Mouse (Mus musculus): ENCODE measurements around the gene Gm33543. TPM values are rescaled to one million over a fixed set of nuclear protein-coding genes. Genes with fewer than 3 reads are reported as not detected.

Gene Gm33543
- polyA plus RNA-seq, 1 experiment from 2014 or later = not detected

DNA sequence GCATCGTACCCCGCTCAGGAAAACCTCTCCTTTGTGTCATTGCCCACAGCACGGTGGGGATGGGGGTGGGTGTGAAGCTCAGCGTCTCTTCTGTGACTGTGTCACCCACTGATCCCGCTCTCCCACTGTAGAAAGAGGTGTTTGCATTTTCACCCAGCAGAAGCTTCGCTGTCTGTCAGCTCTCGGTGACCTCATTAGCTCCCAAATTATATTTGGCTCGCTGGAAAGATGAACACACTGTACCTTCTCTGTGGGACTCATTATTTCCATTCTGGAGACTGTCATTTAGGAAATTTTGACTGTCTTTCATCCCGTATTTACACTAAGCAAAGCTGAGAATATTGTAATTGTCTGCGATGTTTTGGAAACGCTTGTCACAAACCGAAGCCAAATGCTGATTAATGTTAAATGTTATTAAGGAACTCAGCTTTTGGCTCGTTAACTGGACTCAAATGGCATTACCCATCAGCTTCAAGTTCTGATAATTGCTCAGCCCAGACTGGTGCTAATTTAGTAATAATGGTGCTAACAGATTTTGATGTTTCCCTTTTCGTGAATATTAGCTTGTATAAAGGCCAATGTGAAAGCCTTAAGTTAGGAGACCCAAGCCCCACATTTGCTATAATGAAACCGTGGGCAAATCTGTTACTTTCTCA, 51.8 kb downstream of the Gm33543 start:
- Histone ChIP-seq H3K9me3 (no peaks in the 10 kb centered on the region), H3K27ac (no peak overlapping the region), H3K4me1 (no peaks in the 10 kb centered on the region), H3K4me2 (replicated peaks) (no peak overlapping the region), H3K4me3 (no peak overlapping the region), H3K36me3 (no peaks in the 10 kb centered on the region), H3K9ac (no peak overlapping the region), H3K27me3 (no peaks in the 10 kb centered on the region)
- no peak for ATAC-seq (ENCODE audit: insufficient number of reproducible peaks, insufficient read depth, low FRiP score, low TSS enrichment)
- WGBS = 76% methylated on average over 15 of the region's 15 CpGs

DNA sequence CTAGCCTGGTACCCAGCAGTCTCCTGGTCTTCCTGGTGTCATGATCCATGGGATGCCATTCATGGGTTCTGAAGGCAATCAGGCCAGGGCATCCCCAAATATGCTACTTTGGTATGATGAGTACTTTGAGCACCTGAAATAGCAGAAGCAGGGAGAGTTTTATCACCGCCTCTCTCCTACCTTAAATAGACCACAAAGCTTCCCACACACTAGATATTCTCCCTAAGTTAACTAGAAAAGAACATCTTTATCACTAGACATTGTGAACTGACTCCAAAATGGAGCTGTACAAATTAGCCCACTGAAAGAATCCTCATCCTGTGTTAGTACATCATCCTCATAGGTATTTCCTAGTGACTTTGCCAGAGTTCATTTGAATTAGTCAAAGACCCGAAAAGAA, 55.6 kb downstream of the Gm33543 start:
- 88% methylated on average over 2 of the region's 2 CpGs for WGBS
- H3K9me3 ChIP-seq = no peaks in the 10 kb centered on the region
- H3K4me2 ChIP-seq (replicated peaks) = no peak overlapping the region
- no peaks in the 10 kb centered on the region for H3K36me3 ChIP-seq
- no peak overlapping the region for H3K27ac ChIP-seq
- H3K4me1 ChIP-seq = no peaks in the 10 kb centered on the region
- no peak overlapping the region for H3K4me3 ChIP-seq
- no peaks in the 10 kb centered on the region for H3K27me3 ChIP-seq
- no peak overlapping the region for H3K9ac ChIP-seq
- no peak for ATAC-seq (ENCODE audit: insufficient number of reproducible peaks, insufficient read depth, low FRiP score, low TSS enrichment)

DNA sequence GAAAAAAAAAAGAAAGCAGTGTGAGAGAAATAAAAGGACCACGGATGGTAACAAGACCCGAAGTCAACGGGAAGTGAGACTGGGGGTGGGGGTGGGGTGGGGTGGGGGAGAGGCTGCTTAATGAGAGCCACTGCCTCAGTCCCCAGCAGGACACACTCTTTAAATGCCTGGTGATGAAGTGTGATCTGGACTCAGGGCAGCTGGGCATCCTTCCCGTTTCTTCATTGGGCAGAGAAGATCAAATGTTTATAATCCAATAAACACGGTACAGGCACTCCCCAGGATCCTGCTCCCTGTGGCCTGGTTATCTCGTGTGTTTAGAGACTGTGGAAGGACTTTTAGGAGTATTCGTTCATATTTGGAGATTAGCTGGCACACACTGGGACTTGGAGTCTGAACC, 57.9 kb downstream of the Gm33543 start:
- Histone ChIP-seq H3K36me3 (no peaks in the 10 kb centered on the region), H3K27me3 (no peaks in the 10 kb centered on the region), H3K4me2 (replicated peaks) (no peak overlapping the region), H3K4me3 (no peak overlapping the region), H3K9me3 (no peaks in the 10 kb centered on the region), H3K9ac (no peak overlapping the region), H3K4me1 (no peaks in the 10 kb centered on the region), H3K27ac (no peak overlapping the region)
- 51% methylated on average over 7 of the region's 7 CpGs for WGBS
- no peak for ATAC-seq (ENCODE audit: insufficient number of reproducible peaks, insufficient read depth, low FRiP score, low TSS enrichment)

DNA sequence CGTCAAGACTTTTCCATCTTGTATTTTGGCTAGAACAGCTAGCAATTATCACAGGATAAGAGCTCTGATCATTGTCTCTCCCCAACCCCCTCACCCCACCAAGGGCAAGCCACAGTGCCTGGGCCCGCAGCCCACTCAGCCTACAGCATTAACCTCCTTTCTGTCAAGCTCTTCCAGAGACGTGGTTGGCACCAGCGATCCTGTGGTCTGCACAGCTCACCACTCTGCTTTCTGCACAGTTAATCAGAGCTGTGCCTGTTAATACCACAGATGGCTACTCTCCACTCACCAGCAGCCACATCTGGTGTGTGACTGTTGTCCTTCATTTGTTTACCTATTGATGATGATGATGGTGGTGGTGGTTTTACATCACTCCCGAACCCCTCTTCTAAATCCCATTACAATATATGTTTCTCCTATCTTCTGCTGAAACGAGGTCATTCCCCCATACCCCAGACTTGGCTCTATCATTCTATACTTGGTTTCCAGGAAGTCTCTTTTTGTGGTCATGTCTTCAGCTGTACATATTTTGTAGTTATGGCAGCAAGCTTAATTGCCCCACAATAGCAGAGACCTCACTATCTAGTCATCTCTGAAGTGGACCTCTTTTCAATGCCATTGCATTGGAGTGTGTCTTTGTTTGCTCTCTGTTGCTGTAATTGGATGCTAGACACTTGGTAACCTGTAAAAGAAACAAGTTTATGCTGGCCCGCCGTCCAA, 61.7 kb downstream of the Gm33543 start:
- Histone ChIP-seq H3K9ac (no peak overlapping the region), H3K4me2 (replicated peaks) (no peak overlapping the region), H3K4me3 (no peak overlapping the region), H3K9me3 (no peaks in the 10 kb centered on the region), H3K4me1 (no peaks in the 10 kb centered on the region), H3K27ac (no peak overlapping the region), H3K27me3 (no peaks in the 10 kb centered on the region), H3K36me3 (no peaks in the 10 kb centered on the region)
- WGBS = 85% methylated on average over 8 of the region's 8 CpGs
- no peak for ATAC-seq (ENCODE audit: insufficient number of reproducible peaks, insufficient read depth, low FRiP score, low TSS enrichment)

DNA sequence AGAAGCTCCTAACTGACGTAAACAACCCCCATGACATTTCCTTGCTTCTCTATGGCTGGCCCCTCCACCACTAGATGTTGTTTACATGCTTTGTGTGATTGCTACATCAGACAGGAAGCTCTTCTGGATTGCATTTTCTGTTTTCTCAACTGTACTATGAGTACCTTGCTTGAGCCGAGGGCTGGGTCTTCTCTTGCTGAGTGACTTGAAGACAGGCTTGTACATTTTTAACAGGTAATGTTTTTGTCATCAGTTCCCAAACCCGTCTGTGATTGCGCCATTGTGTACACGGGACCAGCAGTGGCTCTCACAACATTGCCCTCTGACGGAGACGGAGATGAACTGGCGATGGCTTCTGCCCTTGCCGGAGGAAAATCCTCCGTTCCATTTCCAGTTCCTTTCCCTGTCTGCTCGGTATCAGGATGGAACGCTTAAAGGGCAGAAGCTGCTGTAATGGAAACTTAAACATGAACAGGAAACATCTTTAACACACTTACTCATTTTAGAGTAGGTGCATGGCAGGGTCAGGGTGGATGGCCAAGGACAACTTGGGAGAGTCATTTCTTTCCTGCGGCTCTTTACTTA, 62.8 kb downstream of the Gm33543 start:
- Histone ChIP-seq H3K9ac (no peak overlapping the region), H3K4me3 (no peak overlapping the region), H3K4me1 (no peaks in the 10 kb centered on the region), H3K4me2 (replicated peaks) (no peak overlapping the region), H3K9me3 (no peaks in the 10 kb centered on the region), H3K27me3 (no peaks in the 10 kb centered on the region), H3K27ac (no peak overlapping the region), H3K36me3 (no peaks in the 10 kb centered on the region)
- ATAC-seq (ENCODE audit: insufficient number of reproducible peaks, insufficient read depth, low FRiP score, low TSS enrichment) = no peak
- WGBS = 87% methylated on average over 13 of the region's 13 CpGs

DNA sequence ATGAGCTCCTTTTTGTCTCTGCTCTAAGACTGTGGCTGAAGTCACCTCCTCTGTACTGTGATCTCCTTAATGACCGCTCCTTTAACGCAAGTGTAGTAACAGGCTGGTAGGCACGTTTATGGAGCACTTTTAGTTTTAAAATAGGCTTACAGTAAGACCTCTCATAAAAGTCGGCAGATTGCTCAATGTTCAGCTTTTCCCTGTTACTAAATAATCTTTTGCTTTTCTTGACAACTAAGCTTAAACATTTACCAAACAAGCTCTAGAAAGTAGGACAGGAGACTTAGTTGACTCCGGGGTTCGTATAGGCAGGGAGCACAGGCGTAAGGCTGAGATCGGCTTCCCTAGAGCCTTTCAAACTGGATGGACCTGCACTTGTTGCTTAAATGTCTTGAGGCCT, 64.1 kb downstream of the Gm33543 start:
- no peak overlapping the region for H3K27ac ChIP-seq
- ATAC-seq (ENCODE audit: insufficient number of reproducible peaks, insufficient read depth, low FRiP score, low TSS enrichment) = no peak

DNA sequence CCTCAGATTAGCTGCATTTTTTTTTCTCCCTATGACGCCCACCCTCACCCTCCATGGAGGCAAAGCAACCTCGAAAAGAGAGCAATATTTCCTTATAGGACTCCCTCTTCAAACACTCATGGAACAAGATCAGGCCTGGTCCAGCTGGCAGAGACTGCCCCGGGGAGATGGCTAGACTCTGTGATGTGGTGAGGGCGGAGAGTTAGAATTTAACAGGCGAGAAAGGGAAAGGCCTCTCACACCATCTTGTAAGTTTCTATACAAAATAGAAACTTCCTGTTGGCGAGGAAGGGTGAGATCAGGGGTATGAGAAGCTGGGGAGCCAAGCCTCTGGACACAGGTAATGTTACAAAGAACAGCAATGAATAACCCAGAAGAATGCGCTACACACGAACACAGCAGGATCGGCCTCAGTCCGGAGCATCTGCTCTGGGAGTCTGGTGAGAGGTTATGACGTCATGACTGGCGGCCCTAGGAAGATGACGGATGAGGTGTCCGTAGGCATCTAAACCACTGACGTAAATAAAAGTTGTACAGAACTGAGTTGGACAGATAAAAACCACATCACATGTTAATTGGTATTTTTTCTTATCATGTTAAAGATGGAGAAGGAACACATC, 64.9 kb downstream of the Gm33543 start:
- no peak for ATAC-seq (ENCODE audit: insufficient number of reproducible peaks, insufficient read depth, low FRiP score, low TSS enrichment)
- H3K27me3 ChIP-seq = no peaks in the 10 kb centered on the region

More for the DNA sequence above, 64.1 kb downstream of the Gm33543 start:
- Histone ChIP-seq H3K36me3 (no peaks in the 10 kb centered on the region), H3K9me3 (no peaks in the 10 kb centered on the region), H3K4me3 (no peak overlapping the region), H3K27me3 (no peaks in the 10 kb centered on the region), H3K4me2 (replicated peaks) (no peak overlapping the region), H3K9ac (no peak overlapping the region), H3K4me1 (no peaks in the 10 kb centered on the region)
- 88% methylated on average over 8 of the region's 8 CpGs for WGBS

DNA sequence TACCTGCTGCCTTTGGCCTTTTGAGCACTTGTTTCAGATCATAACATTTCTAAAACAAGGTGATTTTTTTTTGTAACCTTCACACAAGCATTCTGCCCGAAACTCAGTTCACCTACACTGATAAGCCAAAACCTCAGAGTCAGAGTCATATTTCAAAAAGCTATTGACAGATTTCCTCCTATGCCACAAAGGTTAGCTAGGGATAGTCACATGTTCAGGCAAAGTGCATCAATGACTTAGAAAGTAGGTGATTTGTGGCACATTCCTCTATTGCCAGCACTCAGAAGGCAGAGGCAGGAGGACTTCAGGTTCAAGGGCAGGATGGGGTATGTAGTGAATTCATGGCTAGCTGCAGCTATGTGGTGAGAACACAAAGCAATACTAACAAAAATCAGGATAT, 65.7 kb downstream of the Gm33543 start:
- ATAC-seq (ENCODE audit: insufficient number of reproducible peaks, insufficient read depth, low FRiP score, low TSS enrichment) = no peak
- no peak overlapping the region for H3K4me3 ChIP-seq
- H3K9me3 ChIP-seq = no peaks in the 10 kb centered on the region
- no peaks in the 10 kb centered on the region for H3K4me1 ChIP-seq
- H3K27me3 ChIP-seq = no peaks in the 10 kb centered on the region
- no peak overlapping the region for H3K27ac ChIP-seq
- no peak overlapping the region for H3K9ac ChIP-seq
- 73% methylated on average over 1 of the region's 1 CpGs for WGBS
- no peaks in the 10 kb centered on the region for H3K36me3 ChIP-seq
- H3K4me2 ChIP-seq (replicated peaks) = no peak overlapping the region

More for the DNA sequence above, 64.9 kb downstream of the Gm33543 start:
- H3K9me3 ChIP-seq = no peaks in the 10 kb centered on the region
- no peak overlapping the region for H3K4me2 ChIP-seq (replicated peaks)
- H3K27ac ChIP-seq = no peak overlapping the region
- no peak overlapping the region for H3K4me3 ChIP-seq
- H3K9ac ChIP-seq = no peak overlapping the region
- no peaks in the 10 kb centered on the region for H3K4me1 ChIP-seq
- 77% methylated on average over 15 of the region's 15 CpGs for WGBS
- H3K36me3 ChIP-seq = no peaks in the 10 kb centered on the region

DNA sequence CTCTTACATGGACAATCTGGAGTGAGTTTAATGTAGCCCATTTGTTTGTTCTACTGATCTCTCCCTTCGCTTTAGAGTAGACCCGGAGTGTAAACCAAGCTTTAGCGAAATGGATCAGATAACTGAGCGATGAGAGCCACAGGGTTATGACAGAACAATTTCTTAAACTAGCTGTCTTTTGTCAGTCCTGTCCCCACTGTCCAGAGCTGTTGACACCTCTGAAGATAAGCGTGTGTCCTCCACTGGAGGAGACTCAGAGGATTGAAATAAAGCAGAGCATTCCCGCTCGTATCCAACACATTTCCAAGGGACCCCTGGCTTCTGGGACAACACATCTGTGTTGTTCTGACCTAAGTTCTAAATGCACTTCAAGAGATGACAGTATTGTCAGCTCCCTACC, 67.9 kb downstream of the Gm33543 start:
- Histone ChIP-seq H3K36me3 (no peaks in the 10 kb centered on the region), H3K27ac (no peak overlapping the region), H3K4me3 (no peak overlapping the region), H3K9me3 (no peaks in the 10 kb centered on the region), H3K27me3 (no peaks in the 10 kb centered on the region), H3K4me2 (replicated peaks) (no peak overlapping the region), H3K9ac (no peak overlapping the region), H3K4me1 (no peaks in the 10 kb centered on the region)
- 74% methylated on average over 7 of the region's 7 CpGs for WGBS
- ATAC-seq (ENCODE audit: insufficient number of reproducible peaks, insufficient read depth, low FRiP score, low TSS enrichment) = no peak

DNA sequence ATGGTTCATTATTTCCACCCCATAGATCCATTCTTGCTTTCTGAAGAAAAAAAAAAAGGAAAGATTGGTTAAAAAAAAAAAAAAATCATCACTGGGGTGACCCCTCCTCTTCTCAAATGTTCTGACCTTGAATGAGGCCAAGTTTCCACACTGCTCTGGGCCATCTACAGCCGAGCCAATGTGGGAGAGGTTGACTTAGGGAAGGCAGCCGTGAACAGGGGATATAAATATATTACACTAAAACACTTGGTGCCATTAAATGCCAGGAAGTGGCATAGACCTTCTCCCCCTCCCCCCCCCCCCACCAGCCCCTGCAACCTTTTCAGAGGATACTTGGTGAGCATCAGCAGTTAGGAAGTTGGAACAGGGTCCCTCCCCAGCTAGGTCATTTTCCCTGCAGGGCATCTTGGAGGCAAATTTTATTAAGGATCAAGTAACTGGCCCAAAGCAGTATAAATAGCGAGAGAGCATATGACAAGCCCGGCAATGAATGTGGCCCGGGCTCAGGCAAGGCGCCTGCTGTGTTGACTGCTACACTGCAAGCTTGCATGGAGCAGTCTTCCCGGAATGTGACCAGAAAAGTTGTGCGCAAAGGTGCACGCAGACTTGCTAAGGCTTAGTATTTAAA, 68.6 kb downstream of the Gm33543 start:
- no peak for ATAC-seq (ENCODE audit: insufficient number of reproducible peaks, insufficient read depth, low FRiP score, low TSS enrichment)
- Histone ChIP-seq H3K4me1 (no peaks in the 10 kb centered on the region), H3K27ac (no peak overlapping the region), H3K36me3 (no peaks in the 10 kb centered on the region), H3K9ac (no peak overlapping the region), H3K4me2 (replicated peaks) (no peak overlapping the region), H3K27me3 (no peaks in the 10 kb centered on the region), H3K9me3 (no peaks in the 10 kb centered on the region), H3K4me3 (no peak overlapping the region)
- whole genome bisulfite sequencing = 79% methylated on average over 9 of the region's 9 CpGs
